Mouse (Mus musculus): ENCODE measurements around the gene Hist1h2ac.

- no peak for TF ChIP-seq GATA1 (IDR thresholded peaks at IDR 0.05; ENCODE audit: borderline replicate concordance, low read length)
- TF ChIP-seq FLI1 (IDR thresholded peaks at IDR 0.05; ENCODE audit: low read length): no peak
These were observed 14.5 kb upstream of the Hist1h2ac start, which contains the start of gene Hist1h4c for GRCm38 (mm10) chr13:23698300-23698693.

Measured in megakaryocyte, embryonic 14.5 days (primary cell).